Mouse (Mus musculus): ENCODE results near the gene Stx11. TPM values are rescaled to one million over a fixed set of nuclear protein-coding genes. Genes with fewer than 3 reads are reported as not detected.

Gene Stx11
- polyA plus RNA-seq, 1 experiment = 10.5 TPM

DNA sequence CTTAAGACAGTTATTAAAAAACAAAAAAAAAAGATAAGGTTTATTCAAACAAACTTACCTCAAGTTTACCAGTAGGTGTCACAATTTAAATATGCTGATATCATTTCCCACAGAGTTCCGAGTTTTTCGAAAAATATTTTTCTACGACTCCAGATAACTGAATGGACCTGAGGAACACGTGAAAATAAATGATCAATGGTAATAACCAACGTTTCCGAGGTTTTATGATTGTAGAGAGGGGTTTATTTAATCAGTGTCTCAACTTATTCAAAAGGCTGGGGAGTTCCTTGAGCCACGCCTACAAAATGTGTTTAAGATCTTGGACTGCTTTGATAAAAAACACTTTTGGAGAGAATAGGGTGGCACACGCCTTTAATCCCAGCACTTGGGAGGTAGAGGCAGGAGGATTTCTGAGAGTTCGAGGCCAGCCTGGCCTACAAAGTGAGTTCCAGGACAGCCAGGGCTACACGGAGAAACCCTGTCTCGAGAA is 42.5 kb downstream of the Stx11 start:
- TF ChIP-seq CTCF (IDR thresholded peaks at IDR 0.05; ENCODE audit: borderline replicate concordance, control insufficient read depth, extremely low read depth, insufficient read depth, low read length, poor library complexity) (no peak), POLR2A (IDR thresholded peaks at IDR 0.05; ENCODE audit: control insufficient read depth, extremely low read depth, insufficient read depth, low read length, poor library complexity) (no peak)
- WGBS = under 1% methylated on average over 11 of the region's 11 CpGs
- Histone ChIP-seq H3K36me3 (ENCODE audit: control insufficient read depth, insufficient read depth, low read length) (no peaks in the 10 kb centered on the region), H3K27ac (ENCODE audit: control insufficient read depth, insufficient read depth, low read length) (no peak overlapping the region), H3K4me3 (ENCODE audit: control insufficient read depth, insufficient read depth, low read length) (peak overlapping the region; percentile 37), H3K4me1 (replicated peaks; ENCODE audit: control insufficient read depth, insufficient read depth, low read length) (peaks cover 11% of the 10 kb centered on the region), H3K27me3 (ENCODE audit: control insufficient read depth, insufficient read depth, low read length) (no peaks in the 10 kb centered on the region)
- peak; percentile 27 for DNase-seq

DNA sequence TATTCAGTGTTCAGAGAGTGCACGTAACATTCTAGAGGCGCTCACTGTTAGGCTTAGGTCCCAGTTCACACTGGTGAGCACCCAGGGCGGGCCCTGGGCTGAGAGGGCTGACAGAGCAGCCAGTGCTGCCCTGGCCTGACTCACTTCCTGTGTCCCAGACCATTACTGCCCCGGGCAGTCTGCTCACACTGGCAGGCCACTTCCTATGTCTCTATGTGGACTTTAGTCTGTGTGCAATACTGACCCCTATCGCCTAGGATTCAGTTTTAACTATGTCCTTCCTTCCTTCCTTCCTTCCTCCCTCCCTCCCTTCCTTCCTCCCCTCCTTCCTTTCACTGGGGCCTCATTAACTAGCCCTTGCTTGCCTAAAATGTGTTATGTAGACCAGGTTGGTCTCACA is 44.8 kb downstream of the Stx11 start:
- no peak for TF ChIP-seq POLR2A (IDR thresholded peaks at IDR 0.05; ENCODE audit: control insufficient read depth, extremely low read depth, insufficient read depth, low read length, poor library complexity)
- TF ChIP-seq CTCF (IDR thresholded peaks at IDR 0.05; ENCODE audit: borderline replicate concordance, control insufficient read depth, extremely low read depth, insufficient read depth, low read length, poor library complexity) = no peak
- Histone ChIP-seq H3K36me3 (ENCODE audit: control insufficient read depth, insufficient read depth, low read length) (no peaks in the 10 kb centered on the region), H3K4me1 (replicated peaks; ENCODE audit: control insufficient read depth, insufficient read depth, low read length) (peaks cover 11% of the 10 kb centered on the region), H3K27me3 (ENCODE audit: control insufficient read depth, insufficient read depth, low read length) (no peaks in the 10 kb centered on the region), H3K27ac (ENCODE audit: control insufficient read depth, insufficient read depth, low read length) (no peak overlapping the region), H3K4me3 (ENCODE audit: control insufficient read depth, insufficient read depth, low read length) (no peak overlapping the region)
- DNase-seq = no peak
- WGBS = 71% methylated on average over 5 of the region's 5 CpGs

DNA sequence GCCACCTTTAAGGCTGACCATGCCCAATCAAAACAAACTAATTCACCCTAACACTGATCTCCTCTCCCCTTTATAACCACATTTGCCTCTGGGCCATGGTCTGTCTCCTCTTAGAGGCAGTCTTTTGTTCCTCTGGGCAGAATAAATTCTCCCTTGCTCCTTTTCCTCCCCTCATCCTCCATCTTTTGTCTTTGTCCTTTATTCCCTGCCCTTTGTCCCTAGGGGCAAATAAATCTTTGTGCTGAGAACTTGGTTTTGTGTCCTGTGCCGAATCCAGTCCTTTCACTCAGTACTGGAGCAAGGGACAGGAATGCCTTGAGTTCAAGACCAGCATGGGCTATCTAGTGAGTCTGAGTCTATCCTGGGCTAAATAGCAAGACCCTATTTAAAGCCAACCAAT is 46.5 kb downstream of the Stx11 start:
- TF ChIP-seq POLR2A (IDR thresholded peaks at IDR 0.05; ENCODE audit: control insufficient read depth, extremely low read depth, insufficient read depth, low read length, poor library complexity) (no peak), CTCF (IDR thresholded peaks at IDR 0.05; ENCODE audit: borderline replicate concordance, control insufficient read depth, extremely low read depth, insufficient read depth, low read length, poor library complexity) (no peak)
- Histone ChIP-seq H3K4me3 (ENCODE audit: control insufficient read depth, insufficient read depth, low read length) (no peak overlapping the region), H3K4me1 (replicated peaks; ENCODE audit: control insufficient read depth, insufficient read depth, low read length) (peaks cover 4% of the 10 kb centered on the region), H3K27ac (ENCODE audit: control insufficient read depth, insufficient read depth, low read length) (no peak overlapping the region), H3K27me3 (ENCODE audit: control insufficient read depth, insufficient read depth, low read length) (no peaks in the 10 kb centered on the region), H3K36me3 (ENCODE audit: control insufficient read depth, insufficient read depth, low read length) (no peaks in the 10 kb centered on the region)
- 95% methylated on average over 1 of the region's 1 CpGs for WGBS
- no peak for DNase-seq

DNA sequence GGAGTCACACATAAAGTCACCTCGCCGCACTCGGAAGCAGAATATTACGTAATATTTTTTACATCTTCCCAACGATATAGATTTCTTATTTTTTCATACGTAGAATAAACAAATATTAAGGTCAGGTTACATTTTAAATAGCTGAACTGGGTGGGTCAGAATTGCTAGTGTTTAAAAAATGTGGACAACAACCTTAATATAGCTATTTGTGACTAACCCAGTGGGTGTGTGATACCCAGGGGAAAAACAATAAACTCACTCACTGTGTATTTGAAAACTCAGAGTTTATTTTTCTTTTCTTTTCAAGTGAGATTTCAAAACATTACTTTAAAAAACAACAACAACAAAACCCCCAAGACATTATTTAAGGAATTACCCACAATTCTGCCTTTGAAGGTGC is 47.7 kb downstream of the Stx11 start:
- TF ChIP-seq POLR2A (IDR thresholded peaks at IDR 0.05; ENCODE audit: control insufficient read depth, extremely low read depth, insufficient read depth, low read length, poor library complexity) = no peak
- no peak for TF ChIP-seq CTCF (IDR thresholded peaks at IDR 0.05; ENCODE audit: borderline replicate concordance, control insufficient read depth, extremely low read depth, insufficient read depth, low read length, poor library complexity)
- no peak for DNase-seq
- no peaks in the 10 kb centered on the region for H3K27me3 ChIP-seq (ENCODE audit: control insufficient read depth, insufficient read depth, low read length)
- 97% methylated on average over 6 of the region's 6 CpGs for WGBS
- H3K4me1 ChIP-seq (replicated peaks; ENCODE audit: control insufficient read depth, insufficient read depth, low read length) = peaks cover 6% of the 10 kb centered on the region
- H3K36me3 ChIP-seq (ENCODE audit: control insufficient read depth, insufficient read depth, low read length) = no peaks in the 10 kb centered on the region
- H3K27ac ChIP-seq (ENCODE audit: control insufficient read depth, insufficient read depth, low read length) = no peak overlapping the region
- no peak overlapping the region for H3K4me3 ChIP-seq (ENCODE audit: control insufficient read depth, insufficient read depth, low read length)

DNA sequence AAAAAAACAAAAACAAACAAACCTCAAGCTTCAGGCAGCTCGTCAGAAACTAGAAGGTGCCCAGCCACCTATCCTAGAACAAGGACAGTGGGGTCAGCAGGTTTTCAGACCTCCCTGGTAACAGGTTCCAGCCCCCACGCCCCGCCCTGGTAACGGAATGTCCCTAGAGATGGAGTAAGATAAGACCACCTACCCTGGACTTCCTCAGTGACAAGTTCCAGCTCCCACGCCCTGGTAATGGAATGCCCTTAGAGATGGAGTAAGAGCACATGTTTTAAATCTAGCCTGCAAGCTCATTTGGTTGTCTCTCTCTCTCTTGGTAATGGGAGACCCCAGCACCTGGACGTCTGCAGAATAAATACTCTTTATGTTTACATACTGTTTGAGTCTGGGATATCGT is 48.3 kb downstream of the Stx11 start:
- TF ChIP-seq CTCF (IDR thresholded peaks at IDR 0.05; ENCODE audit: borderline replicate concordance, control insufficient read depth, extremely low read depth, insufficient read depth, low read length, poor library complexity) = no peak
- TF ChIP-seq POLR2A (IDR thresholded peaks at IDR 0.05; ENCODE audit: control insufficient read depth, extremely low read depth, insufficient read depth, low read length, poor library complexity) = no peak
- Histone ChIP-seq H3K36me3 (ENCODE audit: control insufficient read depth, insufficient read depth, low read length) (no peaks in the 10 kb centered on the region), H3K27me3 (ENCODE audit: control insufficient read depth, insufficient read depth, low read length) (no peaks in the 10 kb centered on the region), H3K27ac (ENCODE audit: control insufficient read depth, insufficient read depth, low read length) (no peak overlapping the region), H3K4me3 (ENCODE audit: control insufficient read depth, insufficient read depth, low read length) (no peak overlapping the region), H3K4me1 (replicated peaks; ENCODE audit: control insufficient read depth, insufficient read depth, low read length) (peaks cover 3% of the 10 kb centered on the region)
- WGBS = 93% methylated on average over 7 of the region's 7 CpGs
- DNase-seq = no peak

DNA sequence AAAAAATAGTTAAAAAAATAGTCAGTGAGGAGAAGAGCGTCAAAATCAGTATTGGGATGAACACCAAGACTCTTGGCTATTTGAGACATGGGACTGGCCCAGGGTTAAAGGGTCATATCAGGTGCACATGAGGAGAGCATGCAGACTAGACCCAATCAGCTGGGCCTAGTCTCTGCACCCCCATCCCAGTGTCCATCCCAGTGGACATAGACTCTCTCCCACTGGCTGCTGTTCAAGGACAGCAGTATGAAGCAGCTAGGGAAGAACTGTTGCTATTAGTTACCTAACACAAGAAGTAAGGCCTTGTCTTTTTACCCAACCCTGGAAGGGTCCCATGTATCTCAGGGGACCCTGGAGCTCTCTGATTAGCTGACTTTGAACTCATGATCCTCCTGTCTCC is 49.9 kb downstream of the Stx11 start:
- Histone ChIP-seq H3K36me3 (ENCODE audit: control insufficient read depth, insufficient read depth, low read length) (no peaks in the 10 kb centered on the region), H3K4me3 (ENCODE audit: control insufficient read depth, insufficient read depth, low read length) (no peak overlapping the region), H3K27ac (ENCODE audit: control insufficient read depth, insufficient read depth, low read length) (no peak overlapping the region), H3K4me1 (replicated peaks; ENCODE audit: control insufficient read depth, insufficient read depth, low read length) (peaks cover 2% of the 10 kb centered on the region), H3K27me3 (ENCODE audit: control insufficient read depth, insufficient read depth, low read length) (no peaks in the 10 kb centered on the region)
- no peak for DNase-seq
- TF ChIP-seq POLR2A (IDR thresholded peaks at IDR 0.05; ENCODE audit: control insufficient read depth, extremely low read depth, insufficient read depth, low read length, poor library complexity) = no peak
- TF ChIP-seq CTCF (IDR thresholded peaks at IDR 0.05; ENCODE audit: borderline replicate concordance, control insufficient read depth, extremely low read depth, insufficient read depth, low read length, poor library complexity) = no peak
- WGBS = 100% methylated on average over 1 of the region's 1 CpGs

DNA sequence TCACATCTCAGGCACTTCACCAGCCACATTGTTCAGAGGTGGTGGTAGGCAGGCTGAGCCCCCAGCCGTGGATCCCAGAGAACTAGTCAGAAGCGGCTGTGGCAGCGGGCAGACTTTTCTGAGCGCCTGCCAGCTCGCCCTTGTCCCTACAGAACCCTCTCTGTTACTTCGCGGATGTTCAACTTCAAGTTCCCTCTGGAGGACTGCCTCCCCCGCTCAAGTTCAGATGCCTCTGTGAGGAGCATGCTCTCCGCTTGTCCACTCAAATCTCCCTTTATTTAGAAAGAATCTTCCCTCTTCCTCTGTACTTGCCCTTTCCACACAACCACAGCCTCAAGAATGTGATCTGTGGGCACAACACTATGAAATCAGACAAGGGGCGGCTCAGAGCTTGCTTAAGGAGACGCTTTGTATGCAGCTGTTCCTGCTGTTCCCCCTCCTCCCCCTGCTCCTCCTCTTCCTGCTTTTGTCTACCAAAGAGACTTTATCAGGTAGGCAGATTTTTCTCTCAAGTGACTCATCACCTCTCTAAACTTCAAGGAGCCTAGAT is 52.0 kb downstream of the Stx11 start:
- H3K4me3 ChIP-seq (ENCODE audit: control insufficient read depth, insufficient read depth, low read length) = no peak overlapping the region
- H3K27ac ChIP-seq (ENCODE audit: control insufficient read depth, insufficient read depth, low read length) = no peak overlapping the region
- peaks cover 2% of the 10 kb centered on the region for H3K4me1 ChIP-seq (replicated peaks; ENCODE audit: control insufficient read depth, insufficient read depth, low read length)
- H3K27me3 ChIP-seq (ENCODE audit: control insufficient read depth, insufficient read depth, low read length) = no peaks in the 10 kb centered on the region
- TF ChIP-seq CTCF (IDR thresholded peaks at IDR 0.05; ENCODE audit: borderline replicate concordance, control insufficient read depth, extremely low read depth, insufficient read depth, low read length, poor library complexity) (no peak), POLR2A (IDR thresholded peaks at IDR 0.05; ENCODE audit: control insufficient read depth, extremely low read depth, insufficient read depth, low read length, poor library complexity) (no peak)
- WGBS = 31% methylated on average over 11 of the region's 11 CpGs
- H3K36me3 ChIP-seq (ENCODE audit: control insufficient read depth, insufficient read depth, low read length) = no peaks in the 10 kb centered on the region
- DNase-seq = peak; percentile 49
